Mouse (Mus musculus) lung, postnatal 0 days (tissue): ENCODE data around the gene Nptn. TPM values are rescaled to one million over a fixed set of nuclear protein-coding genes. Genes with fewer than 3 reads are reported as not detected.
A peak's percentile ranks its signal among the peaks of the same experiment; 100 is the strongest.
"Not testable (repeated sequence)": the region's sequence is repeated elsewhere in the genome, so short reads cannot be mapped to it uniquely, and the experiment has no call there.

Experiments
- ATAC-seq: fragments of 200-750 bp; cut with Nextera tagmentation; 2 replicates; pipeline ENCODE4 v1.8.0; 2017; ENCODE audit warnings: moderate library complexity
- DNase-seq: peaks from one replicate; pipeline ENCODE4 v3.0.0-alpha.2; 2016; ENCODE audit warnings: low spot score
- H3K27ac ChIP-seq: fragments of 300-500 bp; sonication (generic); 2 replicates; pipeline ENCODE4 v1.5.1; 2014; ENCODE audit warnings: antibody characterized with exemption, mild to moderate bottlenecking, low read length, mixed read lengths
- H3K27me3 ChIP-seq: fragments of 300-500 bp; sonication (generic); replicated peaks from 2 replicates; pipeline ENCODE4 v1.6.1; 2014; ENCODE audit warnings: low read length, mixed read lengths; ENCODE audit not compliant: insufficient read depth
- H3K36me3 ChIP-seq: fragments of 300-500 bp; sonication (generic); 2 replicates; pipeline ENCODE4 v1.6.1; 2014; ENCODE audit warnings: low read length, mixed read lengths; ENCODE audit not compliant: insufficient read depth
- H3K4me1 ChIP-seq: fragments of 300-500 bp; sonication (generic); 2 replicates; pipeline ENCODE4 v1.6.1; 2014; ENCODE audit warnings: antibody characterized with exemption, low read depth, low read length, mixed read lengths; ENCODE audit not compliant: insufficient read depth
- H3K4me2 ChIP-seq: fragments of 300-500 bp; sonication (generic); replicated peaks from 2 replicates; pipeline ENCODE4 v1.6.1; 2014; ENCODE audit warnings: low read depth, mild to moderate bottlenecking, low read length, moderate library complexity, mixed read lengths
- H3K4me3 ChIP-seq: fragments of 300-500 bp; sonication (generic); 2 replicates; pipeline ENCODE4 v1.5.1; 2014; ENCODE audit warnings: low read depth, low read length
- H3K9ac ChIP-seq: fragments of 300-500 bp; sonication (generic); replicated peaks from 2 replicates; pipeline ENCODE4 v1.6.1; 2014; ENCODE audit warnings: low read depth, mild to moderate bottlenecking
- H3K9me3 ChIP-seq: fragments of 300-500 bp; sonication (generic); 2 replicates; pipeline ENCODE4 v1.6.1; 2016; ENCODE audit warnings: low read length, mixed read lengths
- CTCF ChIP-seq: IDR thresholded peaks from 2 replicates; pipeline ENCODE4 v1.5.1; 2016; ENCODE audit warnings: antibody characterized with exemption, mild to moderate bottlenecking
- EP300 ChIP-seq: IDR thresholded peaks from 2 replicates; pipeline ENCODE4 v1.6.1; 2016; ENCODE audit warnings: antibody characterized with exemption, mild to moderate bottlenecking, control low read depth
- WGBS: fragments of 180-500 bp; shearing (Covaris S2); extraction: QIAGEN DNeasy Blood & Tissue Kit; methylation state at CpG from one replicate; pipeline ENCODE4 v1.1.7; 2014; 5-methylcytosine and 5-hydroxymethylcytosine counted together
- polyA plus RNA-seq: library from polyadenylated mRNA; unstranded; fragments of >200 nt; fragmentation: Nextera tagmentation; extraction: Ambion mirVana; gene quantifications from 2 replicates; pipeline ENCODE4 v1.2.1, GENCODE M21; 2015

The Nptn gene
- polyA plus RNA-seq, 1 experiment from 2014 or later = 132 TPM

DNA sequence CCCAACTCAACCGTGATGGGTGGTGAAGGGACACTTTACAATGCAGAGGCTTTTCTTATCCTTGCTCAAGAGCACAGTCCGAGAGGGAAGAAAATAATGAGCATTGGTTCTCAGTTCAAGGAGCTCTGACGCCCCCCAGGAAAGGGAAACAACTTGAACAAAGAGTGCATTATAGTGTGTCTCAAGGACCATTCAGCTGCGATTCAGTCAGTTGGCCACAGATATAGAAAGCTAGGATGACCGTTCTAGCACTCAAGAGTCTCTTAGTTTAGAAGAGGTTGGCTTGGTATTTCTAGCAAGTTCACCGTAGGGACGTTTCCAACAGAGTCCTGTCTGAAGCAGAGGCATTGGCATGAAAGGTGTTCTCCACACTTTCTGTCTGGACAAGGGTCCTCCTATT is 25.4 kb upstream of the Nptn start:
- Histone ChIP-seq H3K36me3 (no peaks in the 10 kb centered on the region), H3K4me1 (peaks cover 9% of the 10 kb centered on the region; the same call in 1 of the 2 replicates), H3K9me3 (no peaks in the 10 kb centered on the region), H3K4me2 (0 out of 2 replicates have a peak overlapping the region, but pooled peaks have one; percentile 4), H3K27me3 (no peaks in the 10 kb centered on the region), H3K9ac (no peak overlapping the region), H3K27ac (peak overlapping the region; percentile 14; the same call in 1 of the 2 replicates), H3K4me3 (no peak overlapping the region)
- WGBS = 47% methylated on average over 7 of the region's 7 CpGs
- peak; percentile 51 for DNase-seq
- no peak for TF ChIP-seq EP300
- no peak for TF ChIP-seq CTCF
- peak; percentile 16; the same call in 1 of the 2 replicates for ATAC-seq

DNA sequence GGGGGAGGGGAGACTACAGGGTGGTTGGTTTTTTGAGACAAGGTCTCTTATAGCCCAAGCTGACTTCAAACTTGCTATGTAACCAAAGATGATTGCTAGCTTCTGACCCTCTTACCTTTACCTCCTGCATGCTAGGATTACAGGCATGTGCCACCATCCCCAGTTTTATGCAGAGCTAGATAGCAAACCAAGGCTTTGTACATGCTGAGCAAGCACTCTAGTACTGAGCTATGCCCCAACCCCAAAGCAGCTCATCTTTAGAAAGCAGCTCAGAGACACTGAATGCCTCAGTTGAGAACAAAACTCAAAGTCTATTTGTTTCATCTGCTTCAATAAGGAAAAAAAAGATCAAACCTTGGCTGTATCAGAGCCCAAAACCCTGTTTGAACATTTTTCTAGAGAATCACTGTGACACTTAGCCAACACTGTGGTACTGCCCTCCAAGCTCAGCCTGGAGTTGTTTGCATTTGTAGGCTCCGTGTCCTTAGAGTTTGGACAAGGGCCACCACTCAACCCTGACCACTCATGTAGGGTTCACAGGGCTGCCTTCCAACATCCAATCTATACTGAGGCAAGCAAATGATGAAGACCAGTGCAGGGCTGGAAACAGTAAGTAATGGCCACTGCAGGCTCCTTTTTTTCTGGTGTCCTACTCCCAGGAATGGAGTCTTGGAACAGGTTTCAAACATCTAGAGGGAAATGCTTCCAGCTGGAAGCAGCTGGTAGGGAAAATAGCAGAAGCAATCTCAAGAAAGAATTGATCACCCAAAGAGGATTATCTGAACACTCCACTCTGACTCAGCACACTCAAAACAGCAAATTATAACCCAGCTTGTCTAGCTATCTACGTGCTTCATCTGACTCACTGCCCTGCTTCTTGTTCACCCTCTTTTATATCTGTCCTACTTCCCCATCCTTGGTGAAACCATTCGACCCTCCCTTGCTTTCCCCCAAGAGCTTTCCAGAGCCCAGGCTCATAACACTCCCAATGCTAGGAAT is 24.3 kb upstream of the Nptn start:
- DNase-seq = peak; percentile 68
- peaks cover 9% of the 10 kb centered on the region; the same call in 1 of the 2 replicates for H3K4me1 ChIP-seq
- H3K9me3 ChIP-seq = no peaks in the 10 kb centered on the region
- WGBS = 38% methylated on average over 3 of the region's 3 CpGs
- H3K27me3 ChIP-seq = no peaks in the 10 kb centered on the region
- peak; percentile 74 for ATAC-seq
- H3K4me3 ChIP-seq = no peak overlapping the region
- H3K4me2 ChIP-seq = no peak overlapping the region
- no peaks in the 10 kb centered on the region for H3K36me3 ChIP-seq
- TF ChIP-seq EP300 (no peak), CTCF (no peak)
- H3K9ac ChIP-seq = no peak overlapping the region
- no peak overlapping the region for H3K27ac ChIP-seq

DNA sequence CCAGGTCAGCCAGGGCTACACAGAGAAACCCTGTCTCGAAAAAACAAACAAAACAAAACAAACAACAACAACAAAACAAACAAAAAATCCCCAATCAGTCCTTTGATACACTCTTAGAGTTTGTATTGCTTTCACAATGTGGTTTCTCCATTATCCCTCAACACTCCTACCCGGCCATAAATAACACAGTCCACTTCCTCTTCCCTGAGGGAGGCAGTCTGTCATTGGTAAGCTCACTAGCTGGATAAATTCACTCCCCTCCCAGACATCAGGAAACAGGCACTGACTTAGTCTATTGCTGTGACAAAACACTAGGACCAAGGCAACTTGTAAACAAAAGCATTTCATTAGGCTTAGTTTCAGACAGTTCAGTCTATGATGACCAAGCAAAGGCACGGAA is 21.8 kb upstream of the Nptn start:
- DNase-seq = peak; percentile 34
- no peaks in the 10 kb centered on the region for H3K27me3 ChIP-seq
- H3K9ac ChIP-seq = no peak overlapping the region
- no peak overlapping the region for H3K4me3 ChIP-seq
- WGBS = 51% methylated on average over 3 of the region's 3 CpGs
- peaks cover 6% of the 10 kb centered on the region; the same call in 1 of the 2 replicates for H3K4me1 ChIP-seq
- no peaks in the 10 kb centered on the region for H3K36me3 ChIP-seq
- no peak for ATAC-seq
- no peak overlapping the region for H3K4me2 ChIP-seq
- H3K27ac ChIP-seq = no peak overlapping the region
- TF ChIP-seq EP300 (no peak), CTCF (no peak)
- no peaks in the 10 kb centered on the region for H3K9me3 ChIP-seq

DNA sequence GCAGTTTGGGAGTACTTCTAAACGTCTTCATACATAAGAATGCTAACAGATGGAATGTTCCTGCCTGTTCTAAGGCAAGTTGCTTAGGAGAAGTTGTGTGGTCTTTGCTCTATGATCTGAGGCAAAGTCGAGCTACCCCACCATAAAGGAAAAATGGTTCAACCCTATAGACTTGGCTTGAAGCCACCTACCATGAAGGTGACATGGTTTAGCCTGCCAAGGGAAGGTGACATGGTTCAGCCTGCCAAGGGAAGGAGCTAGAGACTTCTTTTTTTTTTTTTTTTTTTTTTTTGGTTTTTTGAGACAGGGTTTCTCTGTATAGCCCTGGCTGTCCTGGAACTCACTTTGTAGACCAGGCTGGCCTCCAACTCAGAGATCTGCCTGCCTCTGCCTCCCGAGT is 16.1 kb upstream of the Nptn start:
- not testable (repeated sequence) for H3K27ac ChIP-seq, DNase-seq, H3K36me3 ChIP-seq, H3K4me1 ChIP-seq, H3K27me3 ChIP-seq, ATAC-seq, H3K4me3 ChIP-seq, H3K9ac ChIP-seq, H3K9me3 ChIP-seq, H3K4me2 ChIP-seq
- WGBS = 69% methylated on average over 3 of the region's 3 CpGs

DNA sequence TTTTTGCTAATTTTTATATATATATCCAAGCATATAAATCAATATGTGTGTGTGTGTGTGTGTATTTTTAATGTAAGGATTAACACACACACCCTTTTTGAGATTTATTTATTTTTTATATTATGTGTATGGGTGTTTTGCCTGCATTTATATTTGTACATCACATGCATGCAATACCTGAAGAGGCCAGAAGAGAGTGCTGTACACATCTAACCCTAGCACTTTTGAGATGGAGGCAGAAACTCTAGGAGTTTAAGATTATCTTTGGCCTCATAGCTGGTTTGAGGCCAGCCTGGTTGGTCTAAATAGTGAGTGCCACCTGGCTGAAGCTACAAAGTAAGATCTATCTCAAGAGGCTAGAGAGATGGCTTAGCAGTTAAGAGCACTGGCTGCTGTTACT is 14.4 kb upstream of the Nptn start:
- no peak overlapping the region for H3K4me3 ChIP-seq
- TF ChIP-seq EP300 (no peak), CTCF (peak; percentile 57)
- H3K4me2 ChIP-seq = no peak overlapping the region
- H3K9me3 ChIP-seq = no peaks in the 10 kb centered on the region
- no peak overlapping the region for H3K9ac ChIP-seq
- no peaks in the 10 kb centered on the region for H3K36me3 ChIP-seq
- no peak for DNase-seq
- H3K4me1 ChIP-seq = no peaks in the 10 kb centered on the region
- H3K27ac ChIP-seq = no peak overlapping the region
- ATAC-seq = no peak
- no peaks in the 10 kb centered on the region for H3K27me3 ChIP-seq

DNA sequence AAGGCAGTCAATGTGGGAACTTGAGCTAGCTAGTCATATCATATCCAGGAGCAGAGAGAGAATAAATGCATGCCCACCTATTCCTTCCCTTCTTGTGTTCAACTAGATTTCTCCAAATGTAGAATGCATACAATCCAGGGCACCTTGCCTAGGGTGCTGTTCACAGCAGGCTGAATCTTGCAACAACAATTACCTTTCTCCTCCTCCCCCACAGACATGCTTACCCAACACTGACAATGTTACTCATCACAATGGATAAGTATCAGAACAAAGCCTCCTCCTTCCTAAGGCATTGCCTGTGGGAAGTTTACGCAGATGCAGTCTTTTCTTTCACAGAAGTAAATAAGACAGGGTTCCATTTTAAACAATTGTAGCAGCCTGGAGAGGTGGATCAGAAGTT is 11.0 kb upstream of the Nptn start:
- Histone ChIP-seq H3K4me3 (no peak overlapping the region), H3K4me1 (no peaks in the 10 kb centered on the region), H3K4me2 (no peak overlapping the region), H3K9me3 (no peaks in the 10 kb centered on the region), H3K36me3 (no peaks in the 10 kb centered on the region), H3K27ac (no peak overlapping the region), H3K9ac (no peak overlapping the region), H3K27me3 (no peaks in the 10 kb centered on the region)
- DNase-seq (no peak), ATAC-seq (no peak)
- WGBS = 93% methylated on average over 1 of the region's 1 CpGs
- TF ChIP-seq CTCF (no peak), EP300 (no peak)
